Mouse (Mus musculus): ENCODE measurements at regions not wholly inside any gene's neighbourhood (a gene's known extent, or its start where the extent isn't known, plus 50 kb on each side); places are given as distances from the start of the nearest gene placed in this dataset.

- no peak for TF ChIP-seq POLR2A (IDR thresholded peaks at IDR 0.05; ENCODE audit: insufficient read length, low read depth)
- TF ChIP-seq CEBPB (IDR thresholded peaks at IDR 0.05; ENCODE audit: insufficient read depth, poor library complexity, severe bottlenecking) = no peak
- TF ChIP-seq POLR2AphosphoS2 (IDR thresholded peaks at IDR 0.05; ENCODE audit: insufficient read length, low read depth) = no peak
- TF ChIP-seq TCF12 (IDR thresholded peaks at IDR 0.05; ENCODE audit: insufficient read depth, poor library complexity, severe bottlenecking) = no peak
- TF ChIP-seq MAX (IDR thresholded peaks at IDR 0.05; ENCODE audit: low read depth) = no peak
- no peak for TF ChIP-seq E2F4 (IDR thresholded peaks at IDR 0.05; ENCODE audit: insufficient read depth)
- no peak for TF ChIP-seq MYOD1 (IDR thresholded peaks at IDR 0.05; ENCODE audit: control insufficient read depth in 1 of 3, insufficient read length in 2 of 3, low read depth in 2 of 3)
- no peak for TF ChIP-seq MYOG (IDR thresholded peaks at IDR 0.05; ENCODE audit: control insufficient read depth in 1 of 3, insufficient read depth in 1 of 3, insufficient read length in 2 of 3, low read depth in 2 of 3)
- no peak for TF ChIP-seq SRF (IDR thresholded peaks at IDR 0.05; ENCODE audit: control insufficient read depth, insufficient read length, low read depth)
These were observed 373.9 kb upstream of the 4933412E24Rik start for GRCm38 (mm10) chr15:60390336-60390735.

Measured in myocyte (in vitro differentiated cells).